Mouse (Mus musculus): Measurements from ENCODE around the gene Stra8. TPM values are rescaled to one million over a fixed set of nuclear protein-coding genes. Genes with fewer than 3 reads are reported as not detected.
A peak's percentile ranks its signal among the peaks of the same experiment; 100 is the strongest.

The Stra8 gene
- polyA plus RNA-seq (2015; fragmentation: Nextera tagmentation; extraction: Ambion mirVana), result not detected in 2 replicates

- H3K4me3 ChIP-seq, result no peak within 1 kb of the TSS
- WGBS, result 40% methylated on average over 10 of the region's 10 CpGs
- no peaks in the 10 kb centered on the region for H3K9me3 ChIP-seq
- no peak for ATAC-seq (ENCODE audit: low FRiP score, low read depth)
- H3K27me3 ChIP-seq, result no peaks in the 10 kb centered on the region
- H3K36me3 ChIP-seq, result no peaks in the 10 kb centered on the region
- H3K27ac ChIP-seq, result no peak within 1 kb of the TSS
- H3K9ac ChIP-seq, result no peak within 1 kb of the TSS
- H3K4me1 ChIP-seq, result 0 out of 2 replicates have a peak, but pooled peaks cover 9% of the 10 kb centered on the region
- no peak within 1 kb of the TSS for H3K4me2 ChIP-seq (replicated peaks)
Measured at GRCm38 (mm10) chr6:34919956-34920355, at the start of gene Stra8. Gene Stra8, plus strand, starts transcription at chr6:34920163.

- peaks cover 23% of the 10 kb centered on the region for H3K4me1 ChIP-seq
- no peak overlapping the region for H3K9ac ChIP-seq
- peak overlapping the region; percentile 39; the same call in 1 of the 2 replicates for H3K27ac ChIP-seq
- WGBS, result 52% methylated on average over 5 of the region's 5 CpGs
- peaks cover 26% of the 10 kb centered on the region for H3K36me3 ChIP-seq
- no peak overlapping the region for H3K4me3 ChIP-seq
- no peaks in the 10 kb centered on the region for H3K9me3 ChIP-seq
- H3K27me3 ChIP-seq, result no peaks in the 10 kb centered on the region
- ATAC-seq (ENCODE audit: low FRiP score, low read depth), result no peak
- no peak overlapping the region for H3K4me2 ChIP-seq (replicated peaks)
Measured at GRCm38 (mm10) chr6:34870724-34871123, 49.2 kb upstream of the Stra8 start.

GRCm38 (mm10) chr6:34871929-34872328, 48.0 kb upstream of the Stra8 start:
- Histone ChIP-seq H3K9ac (no peak overlapping the region), H3K9me3 (no peaks in the 10 kb centered on the region), H3K4me3 (no peak overlapping the region), H3K36me3 (peaks cover 31% of the 10 kb centered on the region), H3K4me2 (replicated peaks) (no peak overlapping the region), H3K27ac (no peak overlapping the region), H3K4me1 (peaks cover 28% of the 10 kb centered on the region), H3K27me3 (no peaks in the 10 kb centered on the region)
- WGBS, result 87% methylated on average over 7 of the region's 7 CpGs
- no peak for ATAC-seq (ENCODE audit: low FRiP score, low read depth)

GRCm38 (mm10) chr6:34872871-34873270, 47.1 kb upstream of the Stra8 start:
- H3K36me3 ChIP-seq, result peaks cover 31% of the 10 kb centered on the region
- 91% methylated on average over 10 of the region's 10 CpGs for WGBS
- peaks cover 33% of the 10 kb centered on the region for H3K4me1 ChIP-seq
- no peaks in the 10 kb centered on the region for H3K9me3 ChIP-seq
- H3K27me3 ChIP-seq, result no peaks in the 10 kb centered on the region
- ATAC-seq (ENCODE audit: low FRiP score, low read depth), result no peak
- H3K27ac ChIP-seq, result no peak overlapping the region
- H3K9ac ChIP-seq, result no peak overlapping the region
- no peak overlapping the region for H3K4me2 ChIP-seq (replicated peaks)
- H3K4me3 ChIP-seq, result no peak overlapping the region

GRCm38 (mm10) chr6:34874101-34874921, 45.7 kb upstream of the Stra8 start:
- Histone ChIP-seq H3K9me3 (no peaks in the 10 kb centered on the region), H3K4me3 (no peak overlapping the region), H3K27ac (peak overlapping the region; percentile 6; the same call in 1 of the 2 replicates), H3K9ac (peak overlapping the region; percentile 4; the same call in 1 of the 2 replicates), H3K36me3 (peaks cover 35% of the 10 kb centered on the region), H3K27me3 (no peaks in the 10 kb centered on the region), H3K4me2 (replicated peaks) (no peak overlapping the region), H3K4me1 (peaks cover 43% of the 10 kb centered on the region)
- 82% methylated on average over 21 of the region's 21 CpGs for WGBS
- no peak for ATAC-seq (ENCODE audit: low FRiP score, low read depth)

- Histone ChIP-seq H3K27me3 (no peaks in the 10 kb centered on the region), H3K27ac (no peak overlapping the region), H3K36me3 (peaks cover 44% of the 10 kb centered on the region), H3K4me2 (replicated peaks) (no peak overlapping the region), H3K9ac (no peak overlapping the region), H3K4me1 (peaks cover 37% of the 10 kb centered on the region), H3K9me3 (no peaks in the 10 kb centered on the region), H3K4me3 (no peak overlapping the region)
- no peak for ATAC-seq (ENCODE audit: low FRiP score, low read depth)
- 89% methylated on average over 15 of the region's 15 CpGs for WGBS
Measured at GRCm38 (mm10) chr6:34875268-34875761, 44.6 kb upstream of the Stra8 start.

- Histone ChIP-seq H3K27ac (no peak overlapping the region), H3K4me3 (peak overlapping the region; percentile 78; the same call in 1 of the 2 replicates), H3K36me3 (peaks cover 53% of the 10 kb centered on the region), H3K27me3 (no peaks in the 10 kb centered on the region), H3K4me1 (peaks cover 29% of the 10 kb centered on the region), H3K9ac (peak overlapping the region; percentile 86; the same call in 1 of the 2 replicates), H3K4me2 (replicated peaks) (peak overlapping the region; percentile 78), H3K9me3 (no peaks in the 10 kb centered on the region)
- WGBS, result 61% methylated on average over 12 of the region's 12 CpGs
- ATAC-seq (ENCODE audit: low FRiP score, low read depth), result no peak
Measured at GRCm38 (mm10) chr6:34875966-34876834, 43.8 kb upstream of the Stra8 start.

GRCm38 (mm10) chr6:34876835-34877156, 43.2 kb upstream of the Stra8 start:
- Histone ChIP-seq H3K4me3 (peak overlapping the region; percentile 78), H3K27me3 (no peaks in the 10 kb centered on the region), H3K27ac (no peak overlapping the region), H3K4me1 (peaks cover 27% of the 10 kb centered on the region), H3K9me3 (no peaks in the 10 kb centered on the region), H3K4me2 (replicated peaks) (peak overlapping the region; percentile 78), H3K36me3 (peaks cover 59% of the 10 kb centered on the region), H3K9ac (peak overlapping the region; percentile 86)
- 21% methylated on average over 2 of the region's 2 CpGs for WGBS
- ATAC-seq (ENCODE audit: low FRiP score, low read depth), result no peak

- peak; percentile 91 for ATAC-seq (ENCODE audit: low FRiP score, low read depth)
- no peaks in the 10 kb centered on the region for H3K9me3 ChIP-seq
- under 1% methylated on average over 56 of the region's 56 CpGs for WGBS
- H3K36me3 ChIP-seq, result peaks cover 64% of the 10 kb centered on the region
- H3K4me3 ChIP-seq, result peak within 1 kb of the TSS; percentile 78
- peak within 1 kb of the TSS; percentile 78 for H3K4me2 ChIP-seq (replicated peaks)
- H3K4me1 ChIP-seq, result peaks cover 24% of the 10 kb centered on the region
- peak within 1 kb of the TSS; percentile 95 for H3K27ac ChIP-seq
- peak within 1 kb of the TSS; percentile 86 for H3K9ac ChIP-seq
- H3K27me3 ChIP-seq, result no peaks in the 10 kb centered on the region
Measured at GRCm38 (mm10) chr6:34877509-34878321, 42.2 kb upstream of the Stra8 start, which contains the start of gene Cyren. Gene Cyren, minus strand, starts transcription at chr6:34878060.

- no peaks in the 10 kb centered on the region for H3K9me3 ChIP-seq
- WGBS, result 79% methylated on average over 16 of the region's 16 CpGs
- H3K4me2 ChIP-seq (replicated peaks), result no peak overlapping the region
- no peak for ATAC-seq (ENCODE audit: low FRiP score, low read depth)
- peaks cover 62% of the 10 kb centered on the region for H3K36me3 ChIP-seq
- peaks cover 24% of the 10 kb centered on the region for H3K4me1 ChIP-seq
- H3K27me3 ChIP-seq, result no peaks in the 10 kb centered on the region
- H3K27ac ChIP-seq, result peak overlapping the region; percentile 95; the same call in 1 of the 2 replicates
- no peak overlapping the region for H3K4me3 ChIP-seq
- H3K9ac ChIP-seq, result no peak overlapping the region
Measured at GRCm38 (mm10) chr6:34879101-34879740, 40.7 kb upstream of the Stra8 start.

- H3K27me3 ChIP-seq, result no peaks in the 10 kb centered on the region
- peaks cover 65% of the 10 kb centered on the region for H3K36me3 ChIP-seq
- no peak for ATAC-seq (ENCODE audit: low FRiP score, low read depth)
- H3K27ac ChIP-seq, result no peak overlapping the region
- WGBS, result 58% methylated on average over 6 of the region's 6 CpGs
- no peak overlapping the region for H3K4me2 ChIP-seq (replicated peaks)
- no peak overlapping the region for H3K9ac ChIP-seq
- H3K9me3 ChIP-seq, result no peaks in the 10 kb centered on the region
- H3K4me1 ChIP-seq, result peaks cover 24% of the 10 kb centered on the region
- H3K4me3 ChIP-seq, result no peak overlapping the region
Measured at GRCm38 (mm10) chr6:34879911-34880475, 40.0 kb upstream of the Stra8 start.

Measured in limb, embryonic 13.5 days (tissue).